Mouse (Mus musculus) frontal cortex, postnatal 25 days (tissue): ENCODE measurements around the gene Ctsz.

Experiments used
- DNase-seq, 2 experiments: peaks; one replicate each; pipeline ENCODE4 v3.0.0; 2022; ENCODE audit warnings: low spot score in 2 of 2

Gene Ctsz

DNA sequence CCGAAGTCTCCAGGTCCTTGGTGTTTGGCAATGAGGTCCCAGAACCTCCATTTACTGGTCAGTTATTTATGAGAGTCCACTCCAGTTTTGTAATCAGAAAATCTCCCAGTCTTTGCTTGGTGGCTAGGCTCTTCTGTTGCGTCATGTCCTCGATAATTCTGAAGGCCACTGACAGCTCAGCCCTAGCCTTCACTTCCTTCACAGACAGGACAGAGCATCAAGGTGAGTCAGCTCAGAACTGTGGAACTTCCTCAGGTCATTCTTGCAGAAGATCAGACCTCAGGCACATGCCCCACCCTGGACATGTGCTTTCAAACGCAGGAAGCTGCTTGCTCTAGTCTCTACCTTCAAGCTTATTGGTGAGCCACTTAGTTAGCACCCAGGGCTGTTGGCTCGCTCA, 45.5 kb downstream of the Ctsz start:
- no peak for DNase-seq

DNA sequence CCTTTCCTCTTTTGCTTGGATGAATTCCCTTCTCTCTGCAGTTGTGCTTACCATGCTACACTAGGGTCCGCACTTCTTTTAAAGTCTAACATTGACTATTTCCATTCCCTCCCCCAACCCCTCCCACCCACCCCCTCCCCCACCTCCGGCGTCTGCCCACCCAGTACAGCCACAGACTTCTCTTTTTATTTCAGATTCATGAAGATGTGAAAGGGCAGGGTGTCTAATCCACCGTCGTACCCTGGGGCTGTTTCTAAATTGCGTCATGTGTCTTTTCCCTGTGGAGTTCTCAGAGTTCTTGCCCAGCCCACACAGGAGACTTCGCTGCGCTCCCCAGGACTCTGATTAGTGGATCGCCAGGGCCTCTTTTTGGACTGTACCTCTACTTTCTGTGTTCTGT, 46.3 kb downstream of the Ctsz start:
- DNase-seq, result no peak

GRCm38 (mm10) chr2:174391936-174392335, 46.9 kb downstream of the Ctsz start:
- no peak for DNase-seq

DNA sequence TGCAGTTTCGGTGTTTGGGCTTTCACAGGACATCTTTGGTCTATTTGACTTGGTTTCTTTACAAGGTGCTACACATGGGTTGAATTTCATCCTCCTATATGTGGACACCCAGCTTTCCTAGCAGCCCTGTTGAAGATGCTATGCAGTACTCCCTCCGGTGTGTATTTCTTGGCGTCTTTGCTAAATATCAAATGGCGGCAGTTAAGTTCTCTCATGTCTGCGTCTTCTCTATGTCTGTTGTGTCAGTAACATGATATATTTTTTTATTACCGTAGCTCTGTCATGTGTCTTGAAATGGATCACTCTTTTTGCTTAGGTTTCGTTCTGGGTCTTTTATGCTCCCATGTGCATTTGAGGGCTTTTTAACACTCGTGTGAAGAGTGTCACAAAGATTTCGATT, 57.8 kb downstream of the Ctsz start:
- no peak for DNase-seq
